Mouse (Mus musculus): Measurements from ENCODE around the gene Prex1.

Prex1 gene

GRCm38 (mm10) chr2:166685824-166686223 is 27.8 kb downstream of the Prex1 start:
- DNase-seq (ENCODE audit: inconsistent ontology term), result no peak

GRCm38 (mm10) chr2:166683885-166684544 is 29.6 kb downstream of the Prex1 start:
- no peak for DNase-seq (ENCODE audit: inconsistent ontology term)

- DNase-seq (ENCODE audit: inconsistent ontology term), result no peak
These were observed 30.8 kb downstream of the Prex1 start for GRCm38 (mm10) chr2:166682866-166683265.

- no peak for DNase-seq (ENCODE audit: inconsistent ontology term)
These were observed 34.5 kb downstream of the Prex1 start for GRCm38 (mm10) chr2:166678959-166679759.

- peak; percentile 62 for DNase-seq (ENCODE audit: inconsistent ontology term)
These were observed 36.7 kb downstream of the Prex1 start for GRCm38 (mm10) chr2:166676933-166677332.

- no peak for DNase-seq (ENCODE audit: inconsistent ontology term)
These were observed 37.1 kb downstream of the Prex1 start for GRCm38 (mm10) chr2:166676498-166676897.

- DNase-seq (ENCODE audit: inconsistent ontology term), result no peak
These were observed 37.8 kb downstream of the Prex1 start for GRCm38 (mm10) chr2:166675588-166676444.

GRCm38 (mm10) chr2:166674693-166675092 is 38.9 kb downstream of the Prex1 start:
- DNase-seq (ENCODE audit: inconsistent ontology term), result no peak

GRCm38 (mm10) chr2:166673951-166674350 is 39.7 kb downstream of the Prex1 start:
- no peak for DNase-seq (ENCODE audit: inconsistent ontology term)

GRCm38 (mm10) chr2:166672171-166672965 is 41.3 kb downstream of the Prex1 start:
- DNase-seq (ENCODE audit: inconsistent ontology term), result no peak

GRCm38 (mm10) chr2:166671614-166672013 is 42.0 kb downstream of the Prex1 start:
- no peak for DNase-seq (ENCODE audit: inconsistent ontology term)

- no peak for DNase-seq (ENCODE audit: inconsistent ontology term)
These were observed 42.6 kb downstream of the Prex1 start for GRCm38 (mm10) chr2:166671019-166671418.

- DNase-seq (ENCODE audit: inconsistent ontology term), result no peak
These were observed 43.7 kb downstream of the Prex1 start for GRCm38 (mm10) chr2:166669922-166670321.

GRCm38 (mm10) chr2:166667790-166668695 is 45.6 kb downstream of the Prex1 start:
- DNase-seq (ENCODE audit: inconsistent ontology term), result peak; percentile 91

GRCm38 (mm10) chr2:166666175-166666574 is 47.5 kb downstream of the Prex1 start:
- no peak for DNase-seq (ENCODE audit: inconsistent ontology term)

GRCm38 (mm10) chr2:166665244-166665922 is 48.2 kb downstream of the Prex1 start:
- no peak for DNase-seq (ENCODE audit: inconsistent ontology term)

- DNase-seq (ENCODE audit: inconsistent ontology term), result no peak
These were observed 49.1 kb downstream of the Prex1 start for GRCm38 (mm10) chr2:166664506-166664905.

GRCm38 (mm10) chr2:166663250-166663961 is 50.2 kb downstream of the Prex1 start:
- no peak for DNase-seq (ENCODE audit: inconsistent ontology term)

- no peak for DNase-seq (ENCODE audit: inconsistent ontology term)
These were observed 51.0 kb downstream of the Prex1 start for GRCm38 (mm10) chr2:166662595-166663160.
